Mouse (Mus musculus): ENCODE results near the gene Gprc5d.

Gene Gprc5d

GRCm38 (mm10) chr6:135118183-135118582, at the start of gene Gprc5d:
Gene Gprc5d (minus strand): TSS chr6:135118283.
- DNase-seq (ENCODE audit: low spot score in 2 of 2): no peak

GRCm38 (mm10) chr6:135166712-135167111, 48.6 kb upstream of the Gprc5d start:
- no peak for DNase-seq (ENCODE audit: low spot score in 2 of 2)

GRCm38 (mm10) chr6:135166262-135166661, 48.2 kb upstream of the Gprc5d start:
- DNase-seq (ENCODE audit: low spot score in 2 of 2): no peak

GRCm38 (mm10) chr6:135165706-135166105, 47.6 kb upstream of the Gprc5d start:
- DNase-seq (ENCODE audit: low spot score in 2 of 2): no peak

GRCm38 (mm10) chr6:135165191-135165590, 47.1 kb upstream of the Gprc5d start:
- no peak for DNase-seq (ENCODE audit: low spot score in 2 of 2)

- no peak for DNase-seq (ENCODE audit: low spot score in 2 of 2)
Measured at GRCm38 (mm10) chr6:135162861-135163260, 44.8 kb upstream of the Gprc5d start.

- no peak for DNase-seq (ENCODE audit: low spot score in 2 of 2)
Measured at GRCm38 (mm10) chr6:135162311-135162710, 44.2 kb upstream of the Gprc5d start.

- DNase-seq (ENCODE audit: low spot score in 2 of 2): no peak
Measured at GRCm38 (mm10) chr6:135161356-135161755, 43.3 kb upstream of the Gprc5d start.

- DNase-seq (ENCODE audit: low spot score in 2 of 2): no peak
Measured at GRCm38 (mm10) chr6:135158509-135158908, 40.4 kb upstream of the Gprc5d start.

GRCm38 (mm10) chr6:135157496-135157895, 39.4 kb upstream of the Gprc5d start:
- DNase-seq (ENCODE audit: low spot score in 2 of 2): no peak

GRCm38 (mm10) chr6:135156597-135156996, 38.5 kb upstream of the Gprc5d start:
- DNase-seq (ENCODE audit: low spot score in 2 of 2): no peak

- peak; percentile 34 to 44 for DNase-seq (ENCODE audit: low spot score in 2 of 2)
Measured at GRCm38 (mm10) chr6:135153719-135154118, 35.6 kb upstream of the Gprc5d start.

GRCm38 (mm10) chr6:135150311-135150710, 32.2 kb upstream of the Gprc5d start:
- peak; percentile 38 to 45 for DNase-seq (ENCODE audit: low spot score in 2 of 2)

- no peak for DNase-seq (ENCODE audit: low spot score in 2 of 2)
Measured at GRCm38 (mm10) chr6:135149722-135150121, 31.6 kb upstream of the Gprc5d start.

GRCm38 (mm10) chr6:135149175-135149574, 31.1 kb upstream of the Gprc5d start:
- no peak for DNase-seq (ENCODE audit: low spot score in 2 of 2)

- no peak for DNase-seq (ENCODE audit: low spot score in 2 of 2)
Measured at GRCm38 (mm10) chr6:135148506-135148905, 30.4 kb upstream of the Gprc5d start.

GRCm38 (mm10) chr6:135145976-135146375, 27.9 kb upstream of the Gprc5d start:
- no peak for DNase-seq (ENCODE audit: low spot score in 2 of 2)

- DNase-seq (ENCODE audit: low spot score in 2 of 2): peak; percentile 34 to 53
Measured at GRCm38 (mm10) chr6:135144516-135144915, 26.4 kb upstream of the Gprc5d start.

- DNase-seq (ENCODE audit: low spot score in 2 of 2): no peak
Measured at GRCm38 (mm10) chr6:135143151-135143550, 25.1 kb upstream of the Gprc5d start.

GRCm38 (mm10) chr6:135141451-135142147, 23.5 kb upstream of the Gprc5d start:
- peak; percentile 34 to 56 for DNase-seq (ENCODE audit: low spot score in 2 of 2)

GRCm38 (mm10) chr6:135138746-135139145, 20.7 kb upstream of the Gprc5d start:
- DNase-seq (ENCODE audit: low spot score in 2 of 2): no peak

GRCm38 (mm10) chr6:135138207-135138606, 20.1 kb upstream of the Gprc5d start:
- DNase-seq (ENCODE audit: low spot score in 2 of 2): no peak

GRCm38 (mm10) chr6:135137736-135138135, 19.7 kb upstream of the Gprc5d start:
- no peak for DNase-seq (ENCODE audit: low spot score in 2 of 2)
